21 mouse cellular contexts compared by ENCODE assay signal in the genomic region with DNA sequence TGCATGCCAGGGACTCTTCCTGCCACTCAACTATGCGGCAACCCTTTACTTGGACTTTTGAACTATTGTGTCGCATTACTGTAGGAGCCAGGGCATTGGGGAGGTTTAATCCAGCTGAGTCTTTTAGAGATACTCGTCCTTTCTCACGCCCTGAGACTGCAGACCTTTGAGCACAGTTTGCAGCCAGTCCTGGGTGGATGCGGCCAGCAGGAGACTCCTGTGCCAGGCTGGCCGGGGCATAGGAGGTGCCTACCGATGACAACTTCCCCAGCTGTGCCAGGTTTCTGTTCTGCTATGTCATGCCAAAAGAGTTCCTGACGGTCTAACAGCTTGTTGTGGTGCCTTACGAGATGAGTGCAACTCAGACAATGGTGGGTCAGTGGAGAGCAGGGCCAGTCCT. TPM values are rescaled to one million over a fixed set of nuclear protein-coding genes. Genes with fewer than 3 reads are reported as not detected.
DNase-seq lines count a peak whose midpoint lies in the region; ATAC-seq and TF ChIP-seq lines count a peak whose summit lies in the region.
"Had no signal": no experiment of that assay in that cellular context is flagged by ENCODE, and none has a peak within 500 bp of the region (broad histone marks: within the 10 kb centered on the region; RNA-seq: fewer than 3 reads in every experiment).

No protein-coding gene starts in this region.

- H3K27ac ChIP-seq in heart, embryonic 10.5 days, result no peak overlapping the region
- no peak overlapping the region for H3K27ac ChIP-seq in kidney, embryonic 16.5 days (ENCODE audit: low read length)
- H3K27ac ChIP-seq in small intestine, adult 2 months (ENCODE audit: insufficient read depth, low read depth, low read length), result peak overlapping the region; percentile 91
- H3K27ac ChIP-seq: embryonic facial prominence, embryonic 12.5 days; heart, embryonic 15.5 days; hindbrain, embryonic 15.5 days; macrophage; midbrain, embryonic 13.5 days had no signal

- DNase-seq in heart, adult 11 months, result peak; percentile 91
- no peak for DNase-seq in heart, embryonic 10.5 days (ENCODE audit: low spot score)
- peak; percentile 58 for DNase-seq in kidney, adult 18-20 months
- peak; percentile 87 for DNase-seq in kidney, adult 9 months
- DNase-seq in B cell, adult 2 months, result no peak
- DNase-seq in lung, adult 18-20 months, result no peak
- DNase-seq: adrenal gland, postnatal 14 days; cerebellum, adult 8-10 months; forebrain, postnatal 0 days; layer of hippocampus, postnatal 36 days; liver; lung, embryonic 14.5 days; right cerebral cortex, postnatal 4 days; thymus, adult 18-20 months had no signal

- no peak overlapping the region for H3K4me2 ChIP-seq in kidney, embryonic 16.5 days (replicated peaks; ENCODE audit: low read depth, low read length)
- H3K4me2 ChIP-seq: embryonic facial prominence, embryonic 12.5 days; heart, embryonic 15.5 days; hindbrain, embryonic 15.5 days; lung, embryonic 14.5 days; midbrain, embryonic 13.5 days had no signal

- H3K27me3 ChIP-seq in heart, embryonic 10.5 days (ENCODE audit: insufficient read depth, poor library complexity, severe bottlenecking), result no peaks in the 10 kb centered on the region
- H3K27me3 ChIP-seq in kidney, embryonic 16.5 days (ENCODE audit: insufficient read depth, low read length), result no peaks in the 10 kb centered on the region
- H3K27me3 ChIP-seq in small intestine, adult 2 months (ENCODE audit: control insufficient read depth, insufficient read depth, low read length), result no peaks in the 10 kb centered on the region
- H3K27me3 ChIP-seq: embryonic facial prominence, embryonic 12.5 days; heart, embryonic 15.5 days; hindbrain, embryonic 15.5 days; midbrain, embryonic 13.5 days had no signal

- H3K9ac ChIP-seq in kidney, embryonic 16.5 days (replicated peaks; ENCODE audit: low read length), result no peak overlapping the region
- H3K9ac ChIP-seq: embryonic facial prominence, embryonic 12.5 days; forebrain, postnatal 0 days; heart, embryonic 15.5 days; hindbrain, embryonic 15.5 days; lung, embryonic 14.5 days; midbrain, embryonic 13.5 days had no signal

- ATAC-seq in kidney, embryonic 16.5 days (ENCODE audit: low FRiP score, low TSS enrichment), result no peak
- ATAC-seq: forebrain, postnatal 0 days; midbrain, embryonic 13.5 days had no signal

- H3K36me3 ChIP-seq in heart, embryonic 10.5 days, result no peaks in the 10 kb centered on the region
- no peaks in the 10 kb centered on the region for H3K36me3 ChIP-seq in kidney, embryonic 16.5 days (ENCODE audit: insufficient read depth, low read length)
- H3K36me3 ChIP-seq in small intestine, adult 2 months (ENCODE audit: control insufficient read depth, insufficient read depth, low read length), result no peaks in the 10 kb centered on the region
- H3K36me3 ChIP-seq: embryonic facial prominence, embryonic 12.5 days; heart, embryonic 15.5 days; hindbrain, embryonic 15.5 days; midbrain, embryonic 13.5 days had no signal

- WGBS in heart, embryonic 10.5 days, result 85% methylated on average over 9 of the region's 9 CpGs
- WGBS in kidney, embryonic 16.5 days, result 85% methylated on average over 9 of the region's 9 CpGs
- 27% methylated on average over 9 of the region's 9 CpGs for WGBS in small intestine, adult 2 months

- 0 out of 2 replicates have a peak, but pooled peaks cover 1% of the 10 kb centered on the region for H3K4me1 ChIP-seq in heart, embryonic 10.5 days
- H3K4me1 ChIP-seq in kidney, embryonic 16.5 days (ENCODE audit: insufficient read depth, low read length), result no peaks in the 10 kb centered on the region
- peaks cover 8% of the 10 kb centered on the region; the same call in 1 of the 2 replicates for H3K4me1 ChIP-seq in small intestine, adult 2 months (ENCODE audit: control insufficient read depth, insufficient read depth, insufficient read length, low read length)
- H3K4me1 ChIP-seq: embryonic facial prominence, embryonic 12.5 days; hindbrain, embryonic 15.5 days; midbrain, embryonic 13.5 days had no signal

- 0 out of 2 replicates have a peak, but pooled peaks have one; percentile 17 for TF ChIP-seq CTCF in small intestine, adult 2 months (IDR thresholded peaks at IDR 0.05; ENCODE audit: extremely low read depth, insufficient read length, insufficient replicate concordance, low read depth, low read length)

- no peaks in the 10 kb centered on the region for H3K9me3 ChIP-seq in heart, embryonic 10.5 days
- H3K9me3 ChIP-seq in kidney, embryonic 16.5 days (ENCODE audit: low read length), result no peaks in the 10 kb centered on the region
- H3K9me3 ChIP-seq: embryonic facial prominence, embryonic 12.5 days; heart, embryonic 15.5 days; hindbrain, embryonic 15.5 days; midbrain, embryonic 13.5 days had no signal

- H3K4me3 ChIP-seq in heart, embryonic 10.5 days, result no peak overlapping the region
- H3K4me3 ChIP-seq in kidney, embryonic 16.5 days (ENCODE audit: low read length), result no peak overlapping the region
- H3K4me3 ChIP-seq in small intestine, adult 2 months (ENCODE audit: low read depth, low read length), result no peak overlapping the region; the same call in 1 of the 2 replicates
- H3K4me3 ChIP-seq: embryonic facial prominence, embryonic 12.5 days; heart, embryonic 15.5 days; hindbrain, embryonic 15.5 days; midbrain, embryonic 13.5 days had no signal

- no peak for TF ChIP-seq POLR2A in small intestine, adult 2 months (IDR thresholded peaks at IDR 0.05; ENCODE audit: low read depth, low read length)

RNA-seq across cellular contexts. Expression of gene Tent4a, which starts 34.8 kb away (rescaled TPM):
- polyA plus RNA-seq in heart, embryonic 10.5 days (2016; fragmentation: Nextera tagmentation; extraction: Ambion mirVana), result 3.2 and 4.6 TPM in 2 replicates
- 5.0 and 5.1 TPM in 2 replicates for polyA plus RNA-seq in kidney, embryonic 16.5 days (2015; fragmentation: Nextera tagmentation; extraction: Ambion mirVana)
- 5.3 and 9.4 TPM in 2 replicates for polyA plus RNA-seq in small intestine, adult 2 months (2012; rRNA removed)

RNA-seq across cellular contexts. Expression of gene Nsun2, which starts 35.7 kb away (rescaled TPM):
- polyA plus RNA-seq in heart, embryonic 10.5 days (2016; fragmentation: Nextera tagmentation; extraction: Ambion mirVana), result 106 and 140 TPM in 2 replicates
- polyA plus RNA-seq in kidney, embryonic 16.5 days (2015; fragmentation: Nextera tagmentation; extraction: Ambion mirVana), result 124 and 131 TPM in 2 replicates
- 21.4 and 26.6 TPM in 2 replicates for polyA plus RNA-seq in small intestine, adult 2 months (2012; rRNA removed)

RNA-seq across cellular contexts. Expression of gene Srd5a1, which starts 42.0 kb away (rescaled TPM):
- 8.5 and 12.0 TPM in 2 replicates for polyA plus RNA-seq in heart, embryonic 10.5 days (2016; fragmentation: Nextera tagmentation; extraction: Ambion mirVana)
- polyA plus RNA-seq in kidney, embryonic 16.5 days (2015; fragmentation: Nextera tagmentation; extraction: Ambion mirVana), result 25.0 and 27.7 TPM in 2 replicates
- 5.5 and 20.9 TPM in 2 replicates for polyA plus RNA-seq in small intestine, adult 2 months (2012; rRNA removed)

Comparison
In these comparisons a context has a peak if more than half of its experiments do, and no peak if none do; other contexts are left out.
1. DNase-seq: peak in heart, adult 11 months (single experiment), kidney, adult 18-20 months (single experiment) and kidney, adult 9 months (single experiment); none in heart, embryonic 10.5 days (single experiment), B cell, adult 2 months (0 of 2) and lung, adult 18-20 months (0 of 2).